Mouse (Mus musculus) brain, embryonic 18.5 days (tissue): Measurements from ENCODE around the gene Cacul1.

Source experiments
- DNase-seq: peaks from one replicate; pipeline ENCODE4 v3.0.0-alpha.2; 2012; ENCODE audit warnings: low read depth, low spot score

Cacul1 gene

GRCm38 (mm10) chr19:60530171-60530570 lies 50.7 kb downstream of the Cacul1 start:
- no peak for DNase-seq

GRCm38 (mm10) chr19:60529302-60529701 lies 51.5 kb downstream of the Cacul1 start:
- no peak for DNase-seq

- no peak for DNase-seq
These were observed 52.2 kb downstream of the Cacul1 start for GRCm38 (mm10) chr19:60528602-60529001.

GRCm38 (mm10) chr19:60526876-60527275 lies 53.9 kb downstream of the Cacul1 start:
- no peak for DNase-seq

GRCm38 (mm10) chr19:60525086-60525485 lies 55.7 kb downstream of the Cacul1 start:
- DNase-seq: no peak

DNA sequence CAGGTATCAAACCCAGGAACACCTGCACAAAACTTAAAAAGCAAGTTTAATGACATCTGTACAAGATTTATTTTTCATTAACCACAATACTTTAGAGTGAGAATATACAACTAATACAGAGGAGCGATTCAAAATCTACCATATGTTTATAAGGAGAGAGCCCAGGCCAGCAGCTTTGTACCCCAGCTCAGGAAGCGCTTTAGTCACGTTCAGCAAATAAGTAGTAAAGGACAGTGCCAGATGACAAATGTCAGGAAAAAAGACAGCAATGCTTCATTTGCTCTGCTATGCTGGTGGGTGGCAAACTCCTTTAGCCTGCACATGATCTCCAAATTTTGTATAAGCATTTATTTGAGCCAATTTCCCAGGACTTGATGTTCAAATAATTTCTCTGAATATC lies 56.1 kb downstream of the Cacul1 start:
- DNase-seq: no peak

- DNase-seq: no peak
These were observed 60.7 kb downstream of the Cacul1 start for GRCm38 (mm10) chr19:60520131-60520530.

- no peak for DNase-seq
These were observed 65.8 kb downstream of the Cacul1 start for GRCm38 (mm10) chr19:60515064-60515463.

GRCm38 (mm10) chr19:60513431-60513830 lies 67.4 kb downstream of the Cacul1 start:
- no peak for DNase-seq

- no peak for DNase-seq
These were observed 80.6 kb downstream of the Cacul1 start for GRCm38 (mm10) chr19:60500209-60500608.

DNA sequence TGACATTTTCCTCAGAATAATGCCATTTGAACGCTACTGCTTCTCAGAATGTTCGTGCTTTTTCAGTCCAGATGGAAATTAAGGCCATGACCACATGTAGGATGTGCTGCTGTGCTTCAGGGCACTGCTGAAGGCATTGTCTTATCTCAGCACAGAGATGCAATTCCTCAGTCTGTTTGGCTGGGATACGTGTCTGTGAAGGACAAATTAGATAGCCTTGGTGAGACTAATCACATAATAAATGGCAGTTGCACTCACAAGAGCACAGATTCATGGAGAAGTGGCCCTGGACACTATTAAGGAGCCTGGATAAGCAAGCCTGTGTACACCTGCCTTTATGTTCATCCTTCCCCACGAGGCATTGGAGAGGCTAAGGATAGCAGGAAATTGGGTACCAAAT lies 83.7 kb downstream of the Cacul1 start:
- DNase-seq: no peak

DNA sequence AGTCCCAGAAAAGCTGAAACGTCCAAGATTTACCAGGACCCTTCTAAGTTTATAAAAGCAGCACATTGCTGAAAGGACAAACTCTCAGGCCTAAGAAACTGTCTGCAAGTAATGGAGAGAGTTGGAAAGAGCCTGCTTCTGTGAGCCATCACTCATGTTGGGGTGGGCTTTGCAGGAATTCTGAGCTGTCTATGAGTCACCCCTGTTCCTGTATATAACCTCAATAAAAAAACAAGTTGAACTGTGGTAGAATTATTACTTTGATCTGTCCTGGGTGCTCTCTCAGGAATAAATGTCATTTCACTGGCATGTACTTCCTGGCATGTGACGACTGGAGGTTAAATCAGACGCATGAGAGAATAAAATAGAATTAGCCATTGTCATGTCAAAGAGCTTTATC lies 85.1 kb downstream of the Cacul1 start:
- DNase-seq: no peak

DNA sequence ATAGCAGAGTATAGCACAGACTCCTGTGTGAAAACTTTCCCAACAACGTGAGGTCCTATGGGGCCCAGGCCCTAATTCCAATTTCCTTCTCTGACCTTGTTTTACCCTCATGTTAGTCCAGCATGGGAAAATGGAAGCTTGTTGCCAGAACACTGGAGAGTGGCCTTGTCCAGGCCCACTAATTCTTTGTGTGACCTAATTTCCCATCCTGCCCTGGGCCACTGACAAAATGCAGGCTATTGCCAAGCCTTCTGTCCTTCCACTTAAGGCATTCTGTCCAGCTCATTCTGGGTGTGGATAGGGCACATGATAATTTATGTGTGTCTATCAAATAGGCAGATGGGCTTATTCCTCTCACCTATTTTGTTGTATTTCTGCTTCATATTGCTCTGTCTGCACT lies 91.3 kb downstream of the Cacul1 start:
- DNase-seq: no peak

DNA sequence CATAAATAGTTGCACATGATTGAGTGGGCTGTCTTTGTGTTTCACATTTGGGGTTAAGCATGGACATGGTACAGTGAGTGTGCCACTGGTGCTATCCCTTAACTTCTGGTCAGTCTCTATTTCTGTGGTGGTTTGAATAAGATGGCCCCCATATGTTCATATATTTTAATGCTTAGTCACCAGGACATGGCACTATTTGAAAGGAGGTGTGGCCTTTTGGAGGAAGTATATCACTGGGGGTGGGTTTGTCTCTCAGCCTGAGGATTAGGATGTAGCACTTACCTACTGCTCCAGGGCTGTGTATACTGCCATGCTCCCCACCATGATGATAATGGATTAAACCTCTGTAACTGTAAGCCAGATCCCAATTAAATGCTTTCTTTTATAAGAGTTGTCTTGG lies 95.6 kb downstream of the Cacul1 start:
- DNase-seq: no peak

GRCm38 (mm10) chr19:60478859-60479258 lies 102.0 kb downstream of the Cacul1 start:
- no peak for DNase-seq

GRCm38 (mm10) chr19:60477788-60478187 lies 103.0 kb downstream of the Cacul1 start:
- no peak for DNase-seq
